Mouse (Mus musculus) layer of hippocampus, adult 11-12 months (tissue): ENCODE measurements at regions not wholly inside any gene's neighbourhood (a gene's known extent, or its start where the extent isn't known, plus 50 kb on each side); places are given as distances from the start of the nearest gene placed in this dataset.
"Not testable (repeated sequence)": the region's sequence is repeated elsewhere in the genome, so short reads cannot be mapped to it uniquely, and the experiment has no call there.

Source experiments
- DNase-seq: peaks from one replicate; pipeline ENCODE4 v3.0.0; 2022; ENCODE audit warnings: low spot score

GRCm38 (mm10) chr2:53276435-53276834 is 84.9 kb downstream of the Arl6ip6 start:
- no peak for DNase-seq

DNA sequence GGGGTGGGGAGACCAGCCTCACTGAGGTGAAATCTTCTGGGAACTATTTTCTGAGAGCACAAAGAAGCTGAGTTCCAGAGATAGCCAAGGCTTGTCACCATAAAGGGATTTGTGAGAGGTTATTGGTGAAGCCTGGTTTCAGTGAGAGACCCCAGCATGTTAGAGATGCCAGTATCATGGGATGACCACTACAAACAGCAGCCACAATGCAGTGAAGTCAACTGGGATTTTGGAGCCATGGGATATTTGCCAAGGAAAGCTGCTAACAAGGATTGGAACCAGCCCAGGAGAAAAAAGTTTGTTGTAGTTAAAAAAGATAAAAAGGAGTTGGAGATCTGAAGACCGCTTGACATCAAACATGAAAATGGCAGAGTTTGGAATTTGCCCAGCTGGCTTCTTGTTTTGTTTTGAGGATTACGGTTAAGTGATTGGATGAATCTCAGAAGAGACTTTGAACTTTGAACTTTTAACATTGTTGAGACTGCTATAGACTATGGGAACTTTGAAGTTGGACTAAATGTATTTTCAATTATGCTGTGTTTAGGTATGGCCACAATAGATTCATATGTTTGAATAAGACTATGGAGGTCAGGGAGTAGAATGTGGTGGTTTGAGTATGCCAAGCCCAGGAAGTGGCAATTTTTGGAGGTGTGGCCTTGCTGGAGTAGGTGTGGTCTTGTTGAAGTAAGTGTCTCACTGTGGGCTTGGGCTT is 110.3 kb downstream of the Arl6ip6 start:
- DNase-seq: no peak

GRCm38 (mm10) chr2:53330680-53331079 is 139.2 kb downstream of the Arl6ip6 start:
- peak; percentile 36 for DNase-seq

- no peak for DNase-seq
Observed at GRCm38 (mm10) chr2:53359026-53359425, 167.5 kb downstream of the Arl6ip6 start.

DNA sequence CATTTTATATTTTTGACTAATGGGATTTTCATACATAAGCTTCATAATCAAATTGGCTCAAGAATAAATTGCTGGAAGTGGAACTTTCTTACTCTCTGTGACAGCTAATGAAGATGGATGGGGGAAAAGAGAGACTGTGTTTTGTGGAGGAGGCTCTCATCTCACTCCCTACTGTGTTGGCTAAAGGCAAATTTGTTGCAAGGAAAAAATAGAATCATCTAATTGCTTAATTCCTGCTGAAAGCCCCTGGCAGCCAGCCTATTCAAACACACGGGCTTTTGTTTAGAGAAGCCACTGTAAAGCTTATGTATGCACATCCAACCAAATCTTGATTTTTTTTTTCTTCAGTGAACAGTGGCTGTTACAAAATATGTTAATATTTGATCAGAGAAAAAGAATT is 190.8 kb downstream of the Arl6ip6 start:
- peak; percentile 47 for DNase-seq

DNA sequence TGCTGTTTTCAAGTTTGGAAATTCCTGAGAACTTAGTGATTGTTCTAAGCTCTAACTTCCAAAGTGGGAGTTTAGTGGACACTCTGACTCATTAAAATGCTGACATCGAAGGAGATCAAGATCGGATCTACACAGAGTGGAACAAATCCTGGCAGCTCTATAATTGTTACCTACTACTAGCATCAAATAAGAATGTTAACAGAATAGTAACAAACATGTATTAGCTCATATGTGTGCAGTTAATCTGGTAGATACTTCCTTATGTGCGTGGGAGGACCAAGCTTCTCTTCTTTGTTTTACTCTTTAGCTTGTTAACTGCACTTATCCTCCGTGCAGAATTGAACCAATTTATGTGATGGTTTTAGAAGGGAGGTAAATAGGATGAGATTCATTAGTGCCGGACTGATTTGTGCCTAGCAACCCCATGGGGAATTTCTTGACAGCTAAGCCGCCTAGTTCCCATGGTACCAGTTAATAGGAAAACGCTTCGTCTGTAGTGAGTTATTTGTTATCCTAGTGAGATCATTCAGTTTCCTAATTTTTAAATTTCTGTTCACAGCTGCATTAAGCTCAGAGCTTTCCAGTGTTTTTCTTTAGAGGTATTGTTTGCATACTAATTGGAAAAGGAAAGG is 193.1 kb downstream of the Arl6ip6 start:
- DNase-seq: no peak

GRCm38 (mm10) chr2:53388652-53389051 is 197.1 kb downstream of the Arl6ip6 start:
- no peak for DNase-seq

- no peak for DNase-seq
Observed at GRCm38 (mm10) chr2:53414471-53414870, 222.9 kb downstream of the Arl6ip6 start.

GRCm38 (mm10) chr2:53437046-53437815 is 245.7 kb downstream of the Arl6ip6 start:
- peak; percentile 68 for DNase-seq

DNA sequence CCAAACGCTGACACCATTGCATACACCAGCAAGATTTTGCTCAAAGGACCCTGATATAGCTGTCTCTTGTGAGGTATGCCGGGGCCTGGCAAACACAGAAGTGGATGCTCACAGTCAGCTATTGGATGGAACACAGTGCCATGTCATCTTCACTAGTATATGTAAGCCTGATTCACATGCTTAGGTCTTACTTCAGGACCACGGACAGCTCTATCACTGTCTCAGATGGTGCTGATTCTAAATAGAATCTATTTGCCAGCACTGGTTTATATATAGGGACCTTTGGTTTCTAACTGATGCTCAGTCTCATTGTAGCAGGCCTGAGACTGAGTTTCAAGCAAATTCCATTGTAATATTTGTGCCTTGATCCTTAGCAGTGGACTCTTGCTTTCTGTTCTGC is 248.8 kb downstream of the Arl6ip6 start:
- not testable (repeated sequence) for DNase-seq

DNA sequence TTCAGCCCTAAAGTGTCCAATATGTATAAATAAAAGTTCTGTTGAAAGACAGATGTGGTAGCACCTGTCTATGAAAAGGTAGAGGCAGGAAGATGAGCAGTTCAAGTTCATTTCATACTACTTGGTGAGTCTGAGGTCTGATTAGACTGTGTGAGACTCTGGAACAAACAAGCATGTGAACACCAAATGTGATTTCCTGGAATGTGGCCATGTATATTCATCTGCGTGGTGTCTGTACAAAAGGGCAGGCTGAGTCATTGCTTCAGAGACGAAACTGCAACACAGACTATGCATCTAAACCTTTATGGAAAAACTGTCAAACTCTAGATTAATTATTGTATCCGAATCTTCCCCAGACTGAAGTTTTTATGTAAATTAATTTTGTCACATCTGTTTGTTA is 268.7 kb downstream of the Arl6ip6 start:
- DNase-seq: peak; percentile 5

DNA sequence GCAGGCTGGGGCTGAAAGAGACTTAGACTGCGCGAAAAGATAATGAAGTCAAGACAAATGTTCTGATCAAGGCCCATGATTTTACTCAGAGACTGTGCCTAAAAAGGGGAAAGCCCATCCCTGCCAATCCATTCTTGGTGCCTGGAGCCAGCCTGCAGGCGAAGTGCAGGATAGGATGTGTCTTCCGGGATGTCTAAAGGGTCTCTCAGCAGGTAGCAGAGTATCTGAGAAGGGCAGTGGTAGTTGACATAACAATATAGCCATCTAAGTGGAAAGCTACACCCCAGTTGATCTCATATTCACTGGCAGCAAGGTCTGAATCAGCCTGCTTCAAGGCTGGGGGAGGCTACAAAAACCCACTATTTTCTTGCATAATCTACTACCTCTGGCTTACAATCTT is 282.9 kb downstream of the Arl6ip6 start:
- no peak for DNase-seq

DNA sequence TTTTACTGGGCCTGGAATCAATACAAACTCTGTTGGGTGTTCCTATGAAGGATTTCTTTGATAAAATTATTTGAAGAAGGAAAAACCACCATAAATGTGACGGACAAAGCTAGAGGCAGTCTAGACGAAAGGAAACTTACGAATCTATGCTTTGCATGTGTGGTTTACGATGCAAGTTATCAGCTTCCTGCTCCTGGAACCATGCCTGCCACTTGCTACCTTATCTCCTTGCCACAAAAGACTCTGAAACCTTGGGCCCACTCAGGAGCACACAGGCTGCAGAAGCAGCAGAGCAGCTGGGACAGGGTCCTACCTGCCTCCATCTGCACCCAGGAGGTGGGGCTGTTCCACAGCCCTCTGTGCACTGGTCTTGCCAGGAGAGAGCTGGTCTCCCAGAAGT is 287.5 kb downstream of the Arl6ip6 start:
- DNase-seq: not testable (repeated sequence)

- no peak for DNase-seq
Observed at GRCm38 (mm10) chr2:53488301-53488700, 296.8 kb downstream of the Arl6ip6 start.

- DNase-seq: no peak
Observed at GRCm38 (mm10) chr2:53490805-53491585, 299.5 kb downstream of the Arl6ip6 start.

GRCm38 (mm10) chr2:53492788-53493187 is 301.3 kb downstream of the Arl6ip6 start:
- DNase-seq: no peak

DNA sequence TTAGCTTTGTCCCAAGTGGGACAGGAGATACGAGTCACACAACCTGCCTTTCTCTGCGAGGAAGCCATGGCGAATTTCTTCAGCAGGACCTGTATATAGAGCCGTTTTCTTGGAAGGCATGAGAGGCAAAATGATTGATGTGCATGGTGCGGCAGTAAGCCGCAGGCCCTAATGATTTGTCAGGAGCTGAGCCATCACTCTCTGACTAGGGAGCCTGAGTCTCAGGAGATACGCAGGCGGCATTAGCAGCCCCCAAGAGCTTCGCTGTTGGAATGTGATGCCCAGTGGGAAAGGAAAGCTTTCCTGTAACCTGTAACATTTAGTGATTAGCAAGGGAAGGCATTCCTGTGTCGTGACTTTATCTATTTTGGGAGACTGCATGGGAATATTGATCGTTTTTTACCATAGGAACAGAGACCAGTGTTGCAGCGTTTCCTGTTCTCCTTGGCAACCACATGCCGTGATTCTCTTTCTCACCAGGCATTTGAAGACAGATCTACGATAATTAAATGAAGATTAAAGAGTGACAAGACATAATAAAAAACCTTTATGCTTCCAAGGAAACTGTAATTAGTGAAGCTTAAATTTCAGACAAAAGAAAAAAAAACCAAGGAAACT is 310.2 kb downstream of the Arl6ip6 start:
- DNase-seq: peak; percentile 4

- DNase-seq: no peak
Observed at GRCm38 (mm10) chr2:53502275-53502667, 310.7 kb downstream of the Arl6ip6 start.

DNA sequence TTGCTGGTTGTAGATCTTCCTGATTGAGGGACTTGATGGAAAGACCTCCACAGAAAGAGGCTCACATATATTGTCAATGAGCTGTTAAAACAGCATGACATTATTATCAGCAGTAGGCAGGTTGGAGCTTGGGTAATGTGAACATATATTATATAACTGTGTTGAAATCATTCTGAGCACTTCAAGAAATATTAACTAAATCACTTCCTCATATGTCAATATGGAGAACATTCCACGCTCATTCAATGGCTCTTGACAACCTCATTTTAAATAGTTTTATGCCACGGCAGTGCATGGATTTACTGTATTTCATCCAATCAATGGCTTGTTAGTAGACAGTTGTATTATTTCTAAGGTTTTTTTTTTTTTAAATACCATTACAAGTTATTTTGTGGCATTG is 350.6 kb downstream of the Arl6ip6 start:
- DNase-seq: no peak

GRCm38 (mm10) chr2:53574007-53574406 is 382.5 kb downstream of the Arl6ip6 start:
- no peak for DNase-seq

GRCm38 (mm10) chr2:53605829-53606228 is 414.3 kb downstream of the Arl6ip6 start:
- DNase-seq: no peak

DNA sequence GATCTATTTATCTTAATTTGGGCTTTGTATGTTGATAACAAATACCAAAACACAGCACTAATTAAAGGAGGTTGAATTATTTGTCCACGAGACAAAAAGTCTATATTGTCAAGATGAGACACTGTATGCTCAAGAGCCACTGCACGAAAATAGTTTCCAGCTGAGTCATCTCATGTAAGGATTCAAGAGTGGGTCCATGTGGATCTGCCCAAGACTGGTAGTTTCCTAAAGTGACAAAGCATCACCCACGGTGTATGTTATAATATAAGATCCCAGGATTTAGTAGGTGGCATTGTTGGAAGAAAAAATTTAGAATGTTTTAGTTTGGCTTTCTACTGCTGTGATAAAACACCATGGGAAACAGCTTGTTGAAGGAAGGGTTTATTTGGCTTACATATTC is 428.2 kb downstream of the Arl6ip6 start:
- no peak for DNase-seq
